ENCODE assay signal across 28 mouse cellular contexts in the genomic region with DNA sequence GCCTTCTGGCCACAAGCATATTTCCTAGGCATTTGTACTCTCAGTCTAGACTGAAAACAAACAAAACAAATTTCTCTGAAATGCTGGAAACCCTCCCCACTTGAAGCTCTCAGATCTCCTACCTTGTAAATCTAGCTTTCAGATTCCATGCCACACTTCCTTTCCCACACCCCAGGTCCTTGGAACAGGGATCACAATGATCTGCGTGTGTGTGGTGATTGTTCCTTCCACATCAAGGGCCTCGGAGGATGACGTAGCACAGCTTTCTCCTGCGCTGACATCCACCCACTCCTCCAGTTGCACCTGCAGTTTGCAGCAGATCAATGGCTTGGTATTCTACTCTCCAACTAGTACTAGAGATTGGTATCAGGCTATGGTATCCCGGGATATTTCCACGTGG.
"Had no signal": no experiment of that assay in that cellular context is flagged by ENCODE, and none has a peak within 500 bp of the region (broad histone marks: within the 10 kb centered on the region; RNA-seq: fewer than 3 reads in every experiment).

No protein-coding gene starts in this region.

- H3K4me2 ChIP-seq: embryonic facial prominence, embryonic 12.5 days; embryonic facial prominence, embryonic 13.5 days; embryonic facial prominence, embryonic 15.5 days; forebrain, embryonic 12.5 days; forebrain, embryonic 13.5 days; forebrain, embryonic 15.5 days had no signal

- ATAC-seq: forebrain, embryonic 13.5 days; forebrain, embryonic 14.5 days; forebrain, embryonic 15.5 days; forebrain, embryonic 16.5 days; forebrain, postnatal 0 days had no signal

- H3K4me3 ChIP-seq: embryonic facial prominence, embryonic 10.5 days; embryonic facial prominence, embryonic 12.5 days; embryonic facial prominence, embryonic 13.5 days; embryonic facial prominence, embryonic 15.5 days; erythroblast, embryonic 14.5 days; forebrain, embryonic 10.5 days; forebrain, embryonic 12.5 days; forebrain, embryonic 13.5 days; forebrain, embryonic 15.5 days; gastrocnemius, adult 2 months; heart, adult 2 months had no signal

- H3K4me1 ChIP-seq: embryonic facial prominence, embryonic 12.5 days; embryonic facial prominence, embryonic 13.5 days; embryonic facial prominence, embryonic 15.5 days; forebrain, embryonic 12.5 days; forebrain, embryonic 13.5 days; forebrain, embryonic 15.5 days had no signal

- H3K27me3 ChIP-seq: embryonic facial prominence, embryonic 12.5 days; embryonic facial prominence, embryonic 13.5 days; embryonic facial prominence, embryonic 15.5 days; forebrain, embryonic 12.5 days; forebrain, embryonic 13.5 days; forebrain, embryonic 15.5 days had no signal

- H3K9ac ChIP-seq: embryonic facial prominence, embryonic 12.5 days; embryonic facial prominence, embryonic 13.5 days; embryonic facial prominence, embryonic 15.5 days; forebrain, embryonic 12.5 days; forebrain, embryonic 13.5 days; forebrain, embryonic 15.5 days; forebrain, postnatal 0 days had no signal

- H3K36me3 ChIP-seq: embryonic facial prominence, embryonic 10.5 days; embryonic facial prominence, embryonic 12.5 days; embryonic facial prominence, embryonic 13.5 days; embryonic facial prominence, embryonic 15.5 days; forebrain, embryonic 10.5 days; forebrain, embryonic 12.5 days; forebrain, embryonic 15.5 days had no signal

- DNase-seq: cerebellum, adult 2 months; cerebellum, adult 8-10 months; cerebellum, adult 9-10 months; cerebellum, adult 9-11 months; cerebellum, postnatal 10 days; cerebellum, postnatal 14 days; cerebellum, postnatal 25 days; cerebellum, postnatal 36 days; embryo, embryonic 11 days; forebrain, postnatal 0 days; gastrocnemius, adult 2 months; gastrocnemius, postnatal 10 days; gastrocnemius, postnatal 14 days; gastrocnemius, postnatal 25 days; gastrocnemius, postnatal 36 days; heart, adult 18-20 months; heart, adult 2 months had no signal

- H3K27ac ChIP-seq: embryonic facial prominence, embryonic 10.5 days; embryonic facial prominence, embryonic 12.5 days; embryonic facial prominence, embryonic 13.5 days; embryonic facial prominence, embryonic 15.5 days; forebrain, embryonic 10.5 days; forebrain, embryonic 12.5 days; forebrain, embryonic 13.5 days; forebrain, embryonic 15.5 days; gastrocnemius, adult 2 months; heart, adult 2 months had no signal

- H3K9me3 ChIP-seq: embryonic facial prominence, embryonic 10.5 days; embryonic facial prominence, embryonic 12.5 days; embryonic facial prominence, embryonic 13.5 days; embryonic facial prominence, embryonic 15.5 days; forebrain, embryonic 10.5 days; forebrain, embryonic 12.5 days; forebrain, embryonic 13.5 days; forebrain, embryonic 15.5 days had no signal
